Mouse (Mus musculus) liver, embryonic 14.5 days (tissue): ENCODE results near the gene Golga4.

Experiments
- CTCF ChIP-seq: IDR thresholded peaks from 2 replicates; pipeline ENCODE4 v1.5.1; 2016; ENCODE audit warnings: antibody characterized with exemption, low read depth, control low read depth
- EP300 ChIP-seq: IDR thresholded peaks from 2 replicates; pipeline ENCODE4 v1.6.1; 2016; ENCODE audit warnings: antibody characterized with exemption, low read depth

GRCm38 (mm10) chr9:118507552-118507951 is 1.5 kb downstream of the Golga4 start:
- TF ChIP-seq CTCF (no peak), EP300 (no peak)
